Mouse (Mus musculus): ENCODE data around the gene Klhl33. TPM values are rescaled to one million over a fixed set of nuclear protein-coding genes. Genes with fewer than 3 reads are reported as not detected.
"Not testable (repeated sequence)": the region's sequence is repeated elsewhere in the genome, so short reads cannot be mapped to it uniquely, and the experiment has no call there.

Klhl33 gene
- polyA plus RNA-seq, 1 experiment from 2014 or later = 0.27 TPM

GRCm38 (mm10) chr14:50930754-50931492 is 33.6 kb upstream of the Klhl33 start, which contains the start of the genes Pip4p1 and Pnp:
Gene Pip4p1 (minus strand): TSS chr14:50930856.
Gene Pnp (plus strand): TSS chr14:50931082.
- Histone ChIP-seq H3K4me3 (ENCODE audit: low read length) (peak within 1 kb of the TSS; percentile 86), H3K27me3 (ENCODE audit: insufficient read depth, low read length) (no peaks in the 10 kb centered on the region), H3K4me1 (ENCODE audit: insufficient read depth, low read length) (peaks cover 19% of the 10 kb centered on the region), H3K27ac (ENCODE audit: low read length) (peak within 1 kb of the TSS; percentile 85), H3K9ac (replicated peaks; ENCODE audit: low read length) (peak within 1 kb of the TSS; percentile 93), H3K9me3 (ENCODE audit: low read length) (no peaks in the 10 kb centered on the region), H3K4me2 (replicated peaks; ENCODE audit: low read depth, low read length) (peak within 1 kb of the TSS; percentile 66), H3K36me3 (ENCODE audit: insufficient read depth, low read length) (peaks cover 29% of the 10 kb centered on the region)
- WGBS = under 1% methylated on average over 58 of the region's 68 CpGs
- peak; percentile 100 for ATAC-seq (ENCODE audit: low FRiP score, low TSS enrichment)

GRCm38 (mm10) chr14:50930377-50930753 is 33.1 kb upstream of the Klhl33 start:
- peak overlapping the region; percentile 93 for H3K9ac ChIP-seq (replicated peaks; ENCODE audit: low read length)
- H3K27me3 ChIP-seq (ENCODE audit: insufficient read depth, low read length) = no peaks in the 10 kb centered on the region
- ATAC-seq (ENCODE audit: low FRiP score, low TSS enrichment) = peak; percentile 52
- H3K9me3 ChIP-seq (ENCODE audit: low read length) = no peaks in the 10 kb centered on the region
- H3K36me3 ChIP-seq (ENCODE audit: insufficient read depth, low read length) = peaks cover 29% of the 10 kb centered on the region
- peak overlapping the region; percentile 86 for H3K4me3 ChIP-seq (ENCODE audit: low read length)
- under 1% methylated on average over 38 of the region's 38 CpGs for WGBS
- H3K4me2 ChIP-seq (replicated peaks; ENCODE audit: low read depth, low read length) = peak overlapping the region; percentile 62
- peak overlapping the region; percentile 85 for H3K27ac ChIP-seq (ENCODE audit: low read length)
- peaks cover 22% of the 10 kb centered on the region for H3K4me1 ChIP-seq (ENCODE audit: insufficient read depth, low read length)

GRCm38 (mm10) chr14:50929951-50930350 is 32.6 kb upstream of the Klhl33 start:
- H3K36me3 ChIP-seq (ENCODE audit: insufficient read depth, low read length) = peaks cover 29% of the 10 kb centered on the region
- no peaks in the 10 kb centered on the region for H3K9me3 ChIP-seq (ENCODE audit: low read length)
- H3K4me1 ChIP-seq (ENCODE audit: insufficient read depth, low read length) = peaks cover 22% of the 10 kb centered on the region
- peak overlapping the region; percentile 93 for H3K9ac ChIP-seq (replicated peaks; ENCODE audit: low read length)
- peak overlapping the region; percentile 86 for H3K4me3 ChIP-seq (ENCODE audit: low read length)
- peak overlapping the region; percentile 85 for H3K27ac ChIP-seq (ENCODE audit: low read length)
- 15% methylated on average over 10 of the region's 10 CpGs for whole genome bisulfite sequencing
- no peak for ATAC-seq (ENCODE audit: low FRiP score, low TSS enrichment)
- H3K4me2 ChIP-seq (replicated peaks; ENCODE audit: low read depth, low read length) = peak overlapping the region; percentile 62
- no peaks in the 10 kb centered on the region for H3K27me3 ChIP-seq (ENCODE audit: insufficient read depth, low read length)

- no peak for ATAC-seq (ENCODE audit: low FRiP score, low TSS enrichment)
- H3K27ac ChIP-seq (ENCODE audit: low read length) = no peak overlapping the region
- H3K4me1 ChIP-seq (ENCODE audit: insufficient read depth, low read length) = peaks cover 29% of the 10 kb centered on the region
- H3K27me3 ChIP-seq (ENCODE audit: insufficient read depth, low read length) = no peaks in the 10 kb centered on the region
- no peaks in the 10 kb centered on the region for H3K9me3 ChIP-seq (ENCODE audit: low read length)
- no peak overlapping the region for H3K4me2 ChIP-seq (replicated peaks; ENCODE audit: low read depth, low read length)
- WGBS = 75% methylated on average over 3 of the region's 3 CpGs
- no peak overlapping the region for H3K9ac ChIP-seq (replicated peaks; ENCODE audit: low read length)
- H3K36me3 ChIP-seq (ENCODE audit: insufficient read depth, low read length) = peaks cover 29% of the 10 kb centered on the region
- H3K4me3 ChIP-seq (ENCODE audit: low read length) = no peak overlapping the region
Measured at GRCm38 (mm10) chr14:50927366-50927765, 30.1 kb upstream of the Klhl33 start.

- H3K4me3 ChIP-seq (ENCODE audit: low read length) = peak overlapping the region; percentile 84
- peak overlapping the region; percentile 87 for H3K9ac ChIP-seq (replicated peaks; ENCODE audit: low read length)
- ATAC-seq (ENCODE audit: low FRiP score, low TSS enrichment) = peak; percentile 16; the same call in 1 of the 2 replicates
- H3K27me3 ChIP-seq (ENCODE audit: insufficient read depth, low read length) = no peaks in the 10 kb centered on the region
- peaks cover 23% of the 10 kb centered on the region for H3K4me1 ChIP-seq (ENCODE audit: insufficient read depth, low read length)
- 1% methylated on average over 38 of the region's 38 CpGs for WGBS
- peak overlapping the region; percentile 86 for H3K27ac ChIP-seq (ENCODE audit: low read length)
- H3K36me3 ChIP-seq (ENCODE audit: insufficient read depth, low read length) = peaks cover 29% of the 10 kb centered on the region
- H3K4me2 ChIP-seq (replicated peaks; ENCODE audit: low read depth, low read length) = peak overlapping the region; percentile 57
- no peaks in the 10 kb centered on the region for H3K9me3 ChIP-seq (ENCODE audit: low read length)
Measured at GRCm38 (mm10) chr14:50925111-50925920, 28.0 kb upstream of the Klhl33 start.

- Histone ChIP-seq H3K4me3 (ENCODE audit: low read length) (peak within 1 kb of the TSS; percentile 84), H3K27ac (ENCODE audit: low read length) (peak within 1 kb of the TSS; percentile 86), H3K4me2 (replicated peaks; ENCODE audit: low read depth, low read length) (peak within 1 kb of the TSS; percentile 57), H3K4me1 (ENCODE audit: insufficient read depth, low read length) (peaks cover 17% of the 10 kb centered on the region), H3K9ac (replicated peaks; ENCODE audit: low read length) (peak within 1 kb of the TSS; percentile 87), H3K9me3 (ENCODE audit: low read length) (no peaks in the 10 kb centered on the region), H3K27me3 (ENCODE audit: insufficient read depth, low read length) (no peaks in the 10 kb centered on the region), H3K36me3 (ENCODE audit: insufficient read depth, low read length) (peaks cover 32% of the 10 kb centered on the region)
- peak; percentile 95 for ATAC-seq (ENCODE audit: low FRiP score, low TSS enrichment)
- under 1% methylated on average over 57 of the region's 57 CpGs for WGBS
Measured at GRCm38 (mm10) chr14:50924281-50925064, 27.2 kb upstream of the Klhl33 start, which contains the start of the genes Osgep and Apex1. Gene Osgep (minus strand): TSS chr14:50924893. Gene Apex1 (plus strand): TSS chr14:50924968.

GRCm38 (mm10) chr14:50923437-50923836 is 26.1 kb upstream of the Klhl33 start:
- H3K9me3 ChIP-seq (ENCODE audit: low read length); H3K27me3 ChIP-seq (ENCODE audit: insufficient read depth, low read length); ATAC-seq (ENCODE audit: low FRiP score, low TSS enrichment): not testable (repeated sequence)
- Histone ChIP-seq H3K36me3 (ENCODE audit: insufficient read depth, low read length) (peaks cover 28% of the 10 kb centered on the region), H3K4me2 (replicated peaks; ENCODE audit: low read depth, low read length) (peak overlapping the region; percentile 57), H3K27ac (ENCODE audit: low read length) (0 out of 2 replicates have a peak overlapping the region, but pooled peaks have one; percentile 86), H3K9ac (replicated peaks; ENCODE audit: low read length) (peak overlapping the region; percentile 87), H3K4me1 (ENCODE audit: insufficient read depth, low read length) (peaks cover 14% of the 10 kb centered on the region), H3K4me3 (ENCODE audit: low read length) (peak overlapping the region; percentile 84)
- WGBS = 50% methylated on average over 1 of the region's 1 CpGs

GRCm38 (mm10) chr14:50911356-50911755 is 14.0 kb upstream of the Klhl33 start:
- H3K4me1 ChIP-seq (ENCODE audit: insufficient read depth, low read length) = no peaks in the 10 kb centered on the region
- H3K9me3 ChIP-seq (ENCODE audit: low read length) = no peaks in the 10 kb centered on the region
- WGBS = 68% methylated on average over 3 of the region's 3 CpGs
- ATAC-seq (ENCODE audit: low FRiP score, low TSS enrichment) = no peak
- no peak overlapping the region for H3K4me2 ChIP-seq (replicated peaks; ENCODE audit: low read depth, low read length)
- no peaks in the 10 kb centered on the region for H3K27me3 ChIP-seq (ENCODE audit: insufficient read depth, low read length)
- no peak overlapping the region for H3K9ac ChIP-seq (replicated peaks; ENCODE audit: low read length)
- no peak overlapping the region for H3K27ac ChIP-seq (ENCODE audit: low read length)
- no peak overlapping the region for H3K4me3 ChIP-seq (ENCODE audit: low read length)
- peaks cover 37% of the 10 kb centered on the region for H3K36me3 ChIP-seq (ENCODE audit: insufficient read depth, low read length)

- Histone ChIP-seq H3K9ac (replicated peaks; ENCODE audit: low read length) (no peak overlapping the region), H3K27me3 (ENCODE audit: insufficient read depth, low read length) (no peaks in the 10 kb centered on the region), H3K4me1 (ENCODE audit: insufficient read depth, low read length) (peaks cover 7% of the 10 kb centered on the region), H3K4me2 (replicated peaks; ENCODE audit: low read depth, low read length) (no peak overlapping the region), H3K27ac (ENCODE audit: low read length) (no peak overlapping the region), H3K9me3 (ENCODE audit: low read length) (no peaks in the 10 kb centered on the region), H3K36me3 (ENCODE audit: insufficient read depth, low read length) (peaks cover 9% of the 10 kb centered on the region; the same call in 1 of the 2 replicates), H3K4me3 (ENCODE audit: low read length) (no peak overlapping the region)
- no peak for ATAC-seq (ENCODE audit: low FRiP score, low TSS enrichment)
- WGBS = 80% methylated on average over 4 of the region's 4 CpGs
Measured at GRCm38 (mm10) chr14:50908126-50908525, 10.8 kb upstream of the Klhl33 start.
